Mouse (Mus musculus): ENCODE results near the gene Jsrp1.

DNA sequence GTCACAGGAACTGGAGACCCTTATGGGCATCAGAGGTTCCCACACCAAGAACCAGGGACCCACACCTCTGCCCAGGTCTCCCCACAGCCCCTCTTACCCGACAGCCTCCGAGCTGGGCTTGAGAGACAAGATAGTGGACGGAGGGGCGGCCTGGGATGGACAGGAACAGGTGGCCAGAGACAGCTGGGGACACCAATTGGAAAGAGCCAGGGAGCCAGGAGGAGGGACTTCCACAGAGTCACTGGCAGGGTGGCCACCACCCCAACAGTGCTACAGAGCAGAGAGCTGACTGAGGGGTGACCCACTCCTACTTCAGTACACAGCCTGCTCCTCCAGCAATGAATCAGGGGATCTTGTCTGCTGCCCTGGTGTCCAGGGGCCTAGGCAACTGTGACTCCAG is at the start of gene Jsrp1:
- TF ChIP-seq CTCF (IDR thresholded peaks at IDR 0.05; ENCODE audit: insufficient read depth, low read length), result no peak
- TF ChIP-seq POLR2A (IDR thresholded peaks at IDR 0.05; ENCODE audit: borderline replicate concordance, extremely low read depth, low read depth, low read length), result no peak

Data from lung, adult 2 months (tissue).